Mouse (Mus musculus): ENCODE data around the gene Rgs19.

The Rgs19 gene

DNA sequence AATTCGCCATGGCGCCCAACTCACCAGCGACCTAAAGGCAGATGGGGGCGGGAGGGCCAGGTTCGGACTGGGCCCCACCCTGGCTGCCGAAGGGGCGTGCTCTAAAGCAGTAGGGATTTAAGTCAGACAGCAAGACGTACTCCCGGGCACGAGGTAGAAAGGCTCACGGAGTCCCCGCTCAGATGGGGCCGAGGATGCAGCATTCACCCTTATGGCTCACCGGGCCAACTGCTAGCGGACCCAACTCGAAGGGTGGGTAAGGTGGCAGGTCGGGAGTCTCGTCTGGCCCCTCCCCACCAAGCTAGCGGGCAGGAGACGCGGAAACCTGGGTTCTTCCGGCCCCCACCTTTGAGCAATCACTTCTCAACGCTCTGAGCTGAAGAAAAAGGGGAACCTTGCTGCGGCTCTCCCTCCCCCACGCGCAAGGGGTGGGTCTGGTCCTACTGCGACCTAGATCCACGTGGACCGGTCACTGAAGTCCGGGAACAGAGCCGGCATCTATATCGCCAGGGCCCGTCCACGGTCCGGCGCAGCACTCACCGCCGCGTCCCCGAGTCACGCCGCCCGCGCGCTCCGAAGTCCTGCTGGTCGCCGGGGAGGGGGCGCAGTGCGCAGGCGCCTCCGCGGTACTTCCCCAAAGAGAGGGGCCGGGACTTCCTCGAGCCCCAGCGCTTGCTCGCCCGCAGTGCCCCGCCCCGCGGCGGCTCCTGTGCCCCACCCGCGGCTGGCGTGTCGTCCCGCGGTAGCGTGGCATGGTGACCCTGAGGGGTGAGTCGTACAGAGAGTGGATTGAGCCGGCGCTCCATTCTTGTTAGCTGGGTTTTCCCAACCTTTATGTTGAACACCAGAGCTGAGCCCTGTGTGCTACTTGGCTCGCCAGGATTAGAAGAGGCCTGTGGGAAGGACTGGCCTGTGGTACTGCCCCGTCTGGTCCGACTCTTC, at the start of gene Rgs19:
TSS of gene Rgs19 (minus strand) at position 639 of the 942 bp plus-strand sequence.
- peak; percentile 88 to 89 for DNase-seq (ENCODE audit: low spot score in 2 of 2)

DNA sequence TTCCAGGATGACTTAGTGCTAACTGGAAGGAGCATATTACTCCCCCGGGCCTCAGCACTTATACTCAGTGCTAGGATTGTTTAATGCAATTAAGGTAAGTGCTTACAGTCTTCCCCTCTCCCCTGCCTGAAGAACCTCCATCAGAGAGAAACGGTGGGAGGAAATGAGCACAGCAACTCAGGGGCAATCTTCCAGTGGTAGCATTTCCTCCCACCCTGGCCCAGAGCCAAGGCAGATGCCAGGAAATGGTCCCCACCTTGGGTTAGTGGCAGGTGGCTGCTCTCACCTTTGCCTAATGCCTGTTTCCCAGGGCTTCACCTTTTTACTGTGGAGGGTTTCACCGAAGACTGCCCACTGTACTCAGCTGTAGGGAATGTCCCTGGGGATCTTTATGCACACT, 36.3 kb upstream of the Rgs19 start:
- DNase-seq (ENCODE audit: low spot score in 2 of 2), result no peak

DNA sequence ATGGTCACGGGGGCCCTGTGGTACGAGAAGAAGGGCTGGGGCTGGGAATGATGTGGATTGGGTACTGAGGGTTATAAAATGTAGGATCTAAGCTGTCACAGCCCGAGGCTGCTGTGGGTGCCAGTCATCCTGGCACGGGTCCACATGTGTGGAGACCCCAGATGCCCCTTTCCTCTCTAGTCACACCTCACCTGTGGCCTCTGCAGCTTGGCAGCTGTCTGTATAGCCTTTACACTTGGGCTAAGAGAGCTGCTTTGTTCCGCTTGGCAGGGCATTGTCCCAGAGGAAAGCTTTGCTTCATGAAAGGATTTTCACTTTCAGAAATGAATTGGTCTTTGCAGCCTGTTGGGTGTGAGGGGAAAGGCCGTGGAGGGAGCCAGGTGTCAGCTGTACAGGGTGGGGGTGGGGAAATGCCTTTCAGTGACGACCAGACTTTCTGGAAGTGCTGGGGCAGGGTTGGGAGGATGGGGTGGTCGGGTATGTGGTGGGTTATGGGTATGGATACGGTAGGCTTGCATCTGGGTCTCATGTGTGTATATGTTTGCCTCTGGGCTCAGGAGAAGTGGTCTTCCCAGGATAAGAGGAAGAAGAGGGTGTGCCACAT, 34.0 kb upstream of the Rgs19 start:
- peak in 1 of 2 experiments; percentile 25 for DNase-seq (ENCODE audit: low spot score in 2 of 2)

DNA sequence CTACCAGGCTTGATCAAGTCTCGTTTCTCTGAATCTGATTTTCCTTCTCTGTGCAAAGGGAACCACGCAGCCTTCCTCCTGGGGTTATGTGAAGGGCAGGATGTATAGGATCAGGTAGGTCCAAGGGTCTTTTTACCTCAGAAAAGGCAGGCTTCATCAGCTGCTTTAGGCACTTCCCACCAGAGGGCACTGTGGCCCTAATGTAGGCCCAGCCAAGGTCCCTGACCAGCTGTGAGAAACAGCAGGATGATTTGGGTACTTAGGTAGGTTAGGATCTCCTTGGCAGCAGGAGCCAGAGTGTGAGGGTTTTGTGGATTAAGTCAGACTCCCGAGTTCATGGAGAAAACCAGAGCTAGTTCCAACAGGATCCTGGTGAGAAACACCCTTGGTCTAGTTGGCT, 28.4 kb upstream of the Rgs19 start:
- peak in 1 of 2 experiments; percentile 54 for DNase-seq (ENCODE audit: low spot score in 2 of 2)

DNA sequence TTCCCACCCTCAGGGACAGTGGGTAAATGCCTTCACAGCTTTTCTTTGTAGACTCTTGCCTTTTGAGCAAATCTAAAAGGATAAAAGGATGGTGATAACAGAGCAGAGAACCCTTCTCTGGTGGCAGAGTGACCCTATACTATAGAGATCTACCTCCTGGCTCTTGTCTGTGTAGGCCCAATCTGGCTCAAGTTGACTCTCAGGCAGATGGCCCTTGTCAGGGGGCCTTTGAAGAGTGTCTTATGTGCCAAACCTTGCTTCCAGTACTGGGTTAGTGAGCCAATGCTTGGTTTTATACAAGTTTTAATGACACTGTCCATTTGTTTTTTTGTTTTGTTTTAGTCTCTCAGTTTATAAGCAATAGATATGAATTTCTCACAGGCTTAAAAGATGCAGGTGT, 27.4 kb upstream of the Rgs19 start:
- no peak for DNase-seq (ENCODE audit: low spot score in 2 of 2)

DNA sequence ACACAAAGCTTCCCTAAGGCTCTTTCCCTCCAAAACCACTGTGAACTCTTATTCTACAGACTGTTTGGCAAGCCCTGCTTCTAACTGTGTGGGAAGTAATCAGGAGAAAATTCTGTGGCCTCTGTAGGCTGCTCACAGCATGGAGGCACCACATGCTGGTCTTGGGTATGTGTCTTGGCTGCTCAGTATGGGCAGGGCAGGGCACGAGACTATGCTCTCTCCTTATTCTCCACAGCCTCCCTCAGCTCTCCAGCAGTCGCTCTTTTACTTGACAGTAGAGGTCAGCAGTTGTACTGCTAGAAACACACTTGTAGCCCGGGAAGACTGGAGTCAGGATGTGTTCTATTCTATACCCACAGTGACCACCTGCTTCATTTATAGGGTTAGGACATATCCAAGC, 26.3 kb upstream of the Rgs19 start:
- no peak for DNase-seq (ENCODE audit: low spot score in 2 of 2)

DNA sequence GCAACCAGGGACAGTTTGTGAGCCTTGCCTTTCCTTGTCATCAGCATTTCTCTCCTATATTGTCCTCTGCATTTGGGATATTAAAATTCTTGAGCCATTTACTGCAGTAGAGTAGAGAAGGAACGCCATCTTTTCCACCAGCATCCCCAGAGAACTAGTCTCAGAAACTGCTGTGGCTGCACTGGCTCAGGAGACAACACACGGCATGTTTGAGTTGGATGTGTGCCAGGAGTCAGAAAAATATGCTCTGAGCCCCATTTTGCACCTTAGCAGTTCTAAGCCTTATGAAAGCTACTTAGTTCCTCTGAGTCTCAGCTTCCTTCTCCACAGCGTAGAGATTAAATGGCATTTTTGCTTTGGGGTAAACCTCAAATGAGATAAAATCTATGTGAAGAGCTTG, 23.2 kb upstream of the Rgs19 start:
- DNase-seq (ENCODE audit: low spot score in 2 of 2), result no peak

DNA sequence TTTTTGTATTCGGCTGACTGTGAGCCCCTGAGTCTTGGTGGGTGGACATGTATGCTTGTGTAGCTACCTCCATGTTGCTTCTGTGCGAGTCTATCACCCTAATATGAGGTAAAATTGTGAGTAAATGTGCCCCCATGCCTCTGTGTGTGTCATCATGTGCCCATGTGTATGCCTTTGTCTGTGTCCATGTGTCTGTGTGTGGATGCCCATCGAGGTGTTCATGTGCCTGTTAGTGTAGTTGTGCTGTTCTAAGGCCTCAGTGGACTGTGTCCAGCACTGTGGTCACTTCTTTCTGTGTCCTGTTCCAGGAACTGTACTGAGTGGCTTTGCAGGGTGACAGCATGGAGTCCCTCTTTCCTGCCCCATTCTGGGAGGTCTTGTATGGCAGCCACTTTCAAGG, 21.6 kb upstream of the Rgs19 start:
- DNase-seq (ENCODE audit: low spot score in 2 of 2), result no peak

DNA sequence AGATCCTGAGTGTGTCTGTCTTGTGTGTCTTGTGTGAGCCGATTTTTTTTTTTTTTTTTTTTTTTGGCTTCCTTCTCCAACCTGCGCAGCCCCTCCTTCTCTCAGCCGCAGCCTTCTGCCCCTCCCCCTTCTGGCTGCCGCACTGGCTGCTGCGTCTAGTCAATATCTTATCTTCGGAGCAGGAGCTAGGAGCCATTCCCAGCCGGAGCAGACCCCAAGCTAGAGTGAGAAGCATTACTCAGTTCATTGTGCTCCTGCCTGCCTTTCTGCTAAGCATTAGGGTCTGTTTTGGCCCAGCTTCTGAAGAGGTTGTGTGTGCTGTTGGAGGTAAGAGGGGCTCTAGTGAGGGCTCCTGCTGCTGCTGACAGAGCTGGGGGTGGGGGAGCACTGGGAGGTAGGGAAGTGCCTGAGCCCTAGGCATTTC, 21.1 kb upstream of the Rgs19 start, which contains the start of gene Oprl1:
TSS of gene Oprl1 (plus strand) at position 114 of the 424 bp plus-strand sequence.
- DNase-seq (ENCODE audit: low spot score in 2 of 2), result peak; percentile 86

DNA sequence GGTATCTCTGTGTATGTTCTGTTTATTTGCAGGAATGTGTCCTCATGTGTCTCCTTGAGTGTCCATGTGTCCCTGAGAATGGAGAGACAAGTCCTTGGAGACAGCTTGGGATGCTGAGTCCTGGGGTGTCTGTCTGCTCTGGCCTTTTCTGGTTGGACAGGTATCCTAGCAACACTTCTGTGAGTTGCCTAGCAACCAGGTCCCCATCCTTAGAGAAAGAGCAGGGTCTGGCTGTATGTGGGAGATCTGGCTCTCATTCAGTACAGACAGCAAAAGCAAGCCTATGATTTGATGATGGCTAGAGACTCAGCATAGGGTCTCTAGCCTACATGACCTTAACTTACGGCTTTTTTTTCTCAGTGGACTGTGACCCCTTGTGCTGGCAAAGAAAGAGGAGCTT, 20.0 kb upstream of the Rgs19 start:
- DNase-seq (ENCODE audit: low spot score in 2 of 2), result peak; percentile 67 to 88

DNA sequence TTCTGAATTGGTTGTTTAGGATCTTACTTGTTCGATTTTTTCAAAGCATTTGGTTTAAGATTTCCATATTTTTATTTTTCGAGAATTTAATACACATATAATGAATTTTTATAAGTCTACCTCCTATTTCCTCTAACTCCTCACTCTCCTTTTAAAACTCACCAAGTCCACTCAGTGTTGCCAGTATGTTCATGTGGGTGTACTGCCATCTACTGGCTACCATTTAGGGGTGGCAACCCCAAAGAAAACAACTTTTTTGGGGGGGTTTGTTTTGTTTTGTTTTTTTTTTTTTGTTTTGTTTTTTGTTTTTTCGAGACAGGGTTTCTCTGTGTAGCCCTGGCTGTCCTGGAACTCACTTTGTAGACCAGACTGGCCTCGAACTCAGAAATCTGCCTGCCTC, 12.9 kb upstream of the Rgs19 start:
- no peak for DNase-seq (ENCODE audit: low spot score in 2 of 2)

DNA sequence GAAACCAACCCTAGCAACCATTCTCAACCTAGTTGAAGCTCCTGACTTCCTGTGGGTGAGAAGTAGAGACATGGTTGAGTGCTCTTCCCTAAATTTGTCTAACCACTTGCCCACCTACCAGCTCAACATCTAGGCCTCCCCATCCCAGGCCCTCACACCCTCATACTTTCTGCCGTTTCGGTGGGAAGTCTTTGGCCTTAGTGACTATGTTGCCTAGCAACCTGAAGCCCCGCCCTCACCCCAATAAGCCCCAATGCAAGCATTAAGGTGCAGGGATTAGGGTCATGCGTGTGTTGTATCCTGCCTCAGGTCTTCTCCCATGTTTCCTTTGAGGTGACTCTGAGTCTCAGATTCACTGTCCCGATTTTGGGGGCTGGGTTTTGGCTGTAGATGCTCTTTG, 4.5 kb upstream of the Rgs19 start, which contains the start of gene Lkaaear1:
TSS of gene Lkaaear1 (minus strand) at position 202 of the 400 bp plus-strand sequence.
- no peak for DNase-seq (ENCODE audit: low spot score in 2 of 2)

DNA sequence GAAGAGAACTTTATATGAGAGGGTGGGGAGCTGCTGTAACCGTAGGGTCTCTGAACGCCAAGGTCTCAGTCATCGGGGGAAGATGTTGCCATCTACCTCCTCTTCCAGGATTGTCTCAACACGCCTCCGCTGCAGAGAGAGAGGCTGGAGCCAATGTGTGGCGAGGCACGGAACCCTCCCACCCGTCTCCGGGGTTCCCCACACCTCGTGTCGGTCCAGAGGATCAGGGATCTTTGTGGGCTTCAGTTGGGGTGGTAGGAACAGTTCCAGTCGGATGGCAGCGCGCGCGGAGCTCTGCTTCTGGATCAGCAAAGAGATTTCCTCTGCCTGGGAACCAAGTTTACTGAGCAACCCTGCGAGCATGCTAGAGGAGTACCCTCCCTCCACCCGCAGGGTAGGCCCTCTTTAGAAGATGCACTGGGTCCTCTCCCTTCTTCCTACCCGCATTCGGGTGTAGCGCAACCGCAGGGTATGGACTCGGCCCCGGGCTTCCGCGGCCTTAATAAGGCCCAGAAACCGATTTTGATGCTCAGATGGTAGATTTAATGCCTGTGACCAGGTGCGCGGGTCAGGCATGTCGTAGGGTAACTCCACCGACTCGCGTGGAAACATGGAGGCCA, 3.1 kb upstream of the Rgs19 start:
- DNase-seq (ENCODE audit: low spot score in 2 of 2), result no peak

DNA sequence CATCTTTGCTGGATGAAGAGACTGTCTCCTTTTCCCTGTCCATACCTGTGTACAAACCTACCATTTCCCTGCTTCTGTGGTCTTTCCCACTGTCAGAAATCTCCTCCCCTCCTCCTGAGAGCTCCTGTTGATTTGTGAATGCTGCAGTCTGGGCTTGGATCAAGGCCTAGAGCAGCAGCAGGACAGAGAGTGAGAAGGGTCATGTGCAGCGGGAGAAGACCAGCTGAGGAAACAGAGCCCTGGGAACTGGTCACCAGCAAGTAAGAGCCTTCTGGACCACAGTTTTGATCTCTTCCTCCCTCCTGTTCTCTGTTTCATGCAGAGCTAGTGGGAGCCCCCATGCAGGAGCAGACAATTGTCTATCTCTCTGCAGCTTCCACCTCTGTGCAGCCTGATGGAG, 2.0 kb upstream of the Rgs19 start:
- peak; percentile 13 to 23 for DNase-seq (ENCODE audit: low spot score in 2 of 2)

DNA sequence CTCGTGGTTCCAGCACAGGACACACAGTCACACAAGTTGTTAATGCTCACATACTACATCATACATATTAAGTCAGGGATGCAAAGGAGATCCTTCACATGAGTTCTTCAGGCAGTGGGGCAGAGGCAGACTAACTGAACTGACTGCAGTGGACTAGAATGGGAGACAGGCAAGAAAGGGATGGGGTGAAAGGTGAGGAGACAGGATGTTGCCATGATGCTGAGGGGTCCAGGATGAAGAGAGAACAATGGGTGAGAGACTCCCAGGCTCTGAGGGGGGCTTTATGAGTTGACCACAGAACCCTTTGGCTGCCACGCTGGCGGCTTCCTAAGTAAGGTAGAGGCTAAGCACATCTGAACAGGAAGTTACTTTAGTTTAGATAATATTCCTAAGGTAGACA, 804 bp upstream of the Rgs19 start:
- DNase-seq (ENCODE audit: low spot score in 2 of 2), result peak; percentile 19 to 24

DNA sequence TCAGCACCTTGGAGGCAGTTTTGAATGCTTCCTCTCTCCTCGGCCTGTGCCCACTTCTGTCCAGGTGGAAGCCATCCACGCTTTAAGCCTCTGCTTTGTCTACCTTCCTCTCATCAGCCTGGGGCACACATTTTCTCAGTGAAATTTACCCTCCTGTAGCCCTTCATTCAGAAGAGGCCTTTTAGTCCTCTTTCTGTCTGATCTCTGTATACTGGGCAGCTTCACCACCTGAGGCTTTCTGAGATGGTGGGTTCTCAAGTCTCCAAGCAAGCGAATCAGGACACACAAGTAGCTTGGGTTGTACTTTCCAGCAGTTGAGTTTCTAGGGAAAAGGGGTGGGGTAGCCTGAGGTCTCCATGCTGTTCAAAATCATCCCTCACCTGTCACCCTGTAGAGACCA, 1.5 kb downstream of the Rgs19 start:
- DNase-seq (ENCODE audit: low spot score in 2 of 2), result no peak

DNA sequence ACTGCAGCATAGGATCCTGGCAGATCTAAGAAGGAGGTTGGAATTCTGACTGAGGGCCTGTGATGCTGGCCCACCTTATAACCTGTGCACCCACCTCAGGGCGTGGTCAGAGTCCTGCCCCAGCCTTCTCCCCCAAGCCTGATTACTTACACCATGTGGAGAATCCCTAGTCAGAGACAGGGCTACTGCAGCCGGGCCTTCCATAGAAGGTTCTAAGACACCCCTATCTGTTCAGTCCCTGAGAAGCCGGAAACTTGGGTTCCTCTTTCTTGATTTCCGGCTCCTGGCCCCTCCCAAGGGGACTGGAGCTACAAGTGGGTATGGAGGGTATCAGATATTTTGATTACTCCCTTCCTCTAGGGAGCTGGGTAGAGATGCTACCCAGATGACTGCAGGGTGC, 2.2 kb downstream of the Rgs19 start:
- DNase-seq (ENCODE audit: low spot score in 2 of 2), result peak; percentile 26 to 30

DNA sequence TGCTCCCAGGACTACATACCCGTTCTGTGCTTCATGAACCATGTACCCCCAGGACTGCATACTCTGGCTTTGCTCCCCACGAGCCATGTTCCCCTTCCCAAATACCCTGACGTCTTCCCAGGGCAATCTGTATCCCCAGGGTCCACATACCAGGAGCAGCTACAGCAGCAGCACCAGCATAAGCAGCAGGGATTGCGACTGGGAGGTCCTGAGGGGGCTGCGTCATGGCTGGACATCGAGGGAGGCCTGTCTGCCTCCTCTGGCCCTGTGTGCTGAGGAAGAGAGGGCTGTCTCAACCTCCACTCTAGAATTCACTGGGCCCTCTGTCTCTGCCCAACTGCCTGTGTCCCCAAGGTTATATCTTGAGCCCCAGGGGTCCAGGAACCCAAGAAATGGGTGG, 2.7 kb downstream of the Rgs19 start:
- DNase-seq (ENCODE audit: low spot score in 2 of 2), result no peak

DNA sequence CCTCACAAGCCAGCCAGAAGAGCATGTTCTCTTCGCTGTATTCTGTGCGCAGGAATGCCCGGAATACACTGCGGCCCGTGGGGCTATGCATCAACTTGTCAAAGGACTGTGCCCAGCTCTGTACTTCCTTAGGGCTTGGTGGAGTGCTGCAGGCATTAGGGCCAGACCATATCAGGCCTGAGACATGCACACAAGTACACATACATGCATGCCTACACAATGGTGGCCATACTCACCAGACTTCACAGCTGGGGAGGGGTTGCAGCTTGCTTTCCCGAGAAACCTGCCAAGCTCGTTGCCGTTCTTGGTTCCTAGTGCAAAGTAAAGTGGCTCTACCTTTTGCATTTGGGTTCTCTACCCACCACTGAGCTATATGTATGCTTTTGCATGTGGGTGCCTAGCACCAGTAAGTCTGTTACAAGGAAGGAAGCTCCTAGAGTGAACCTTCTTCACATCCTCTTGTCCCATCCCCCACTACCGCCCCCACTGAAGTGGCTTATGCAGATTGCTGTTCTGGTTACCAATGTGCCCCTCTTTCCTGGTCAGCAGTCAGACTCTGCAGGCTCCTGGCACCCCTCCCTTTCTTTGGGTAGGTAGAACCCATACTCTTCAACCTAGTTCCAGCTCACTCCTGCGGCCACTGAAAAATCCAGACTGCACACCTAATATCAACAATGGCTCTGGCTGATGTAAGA, 4.2 kb downstream of the Rgs19 start:
- DNase-seq (ENCODE audit: low spot score in 2 of 2), result peak in 1 of 2 experiments; percentile 54

DNA sequence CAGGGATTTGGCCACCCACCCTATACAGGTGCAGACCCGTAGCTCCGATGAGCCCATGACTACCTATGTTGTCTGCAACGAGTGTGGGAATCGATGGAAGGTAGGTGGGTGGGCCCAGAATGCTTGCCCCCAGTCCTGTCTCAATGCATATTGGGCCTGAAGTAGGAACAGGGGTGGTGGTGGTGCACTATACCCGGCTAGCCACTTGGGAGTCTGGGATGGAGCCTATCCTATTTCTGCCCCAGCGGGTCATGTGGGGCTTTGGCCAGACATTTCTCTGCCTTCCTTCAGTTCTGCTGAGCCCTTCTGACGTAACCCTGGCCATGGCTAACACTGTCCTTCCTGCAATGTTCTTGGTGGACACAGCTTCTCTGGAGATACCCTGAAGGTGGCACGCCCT, 6.2 kb downstream of the Rgs19 start:
- no peak for DNase-seq (ENCODE audit: low spot score in 2 of 2)

DNA sequence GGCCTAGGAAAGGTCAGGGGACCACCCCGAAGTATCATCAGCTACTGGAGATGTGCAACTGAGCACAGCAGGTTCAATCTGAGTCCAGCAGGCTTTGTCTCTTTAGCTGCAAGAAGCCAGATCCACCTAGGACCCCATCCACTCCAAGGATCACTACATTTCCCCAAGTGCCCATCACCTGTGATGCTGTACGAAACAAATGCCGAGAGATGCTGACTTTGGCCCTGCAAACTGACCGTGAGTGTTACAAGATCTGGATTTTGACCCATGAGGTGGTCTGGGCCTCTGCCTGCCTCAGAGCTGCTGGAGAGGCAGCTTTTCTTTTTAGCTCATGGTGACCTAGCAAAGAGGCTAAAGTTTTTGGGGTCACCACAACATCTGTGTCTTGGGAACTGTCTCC, 8.1 kb downstream of the Rgs19 start:
- DNase-seq (ENCODE audit: low spot score in 2 of 2), result no peak

DNA sequence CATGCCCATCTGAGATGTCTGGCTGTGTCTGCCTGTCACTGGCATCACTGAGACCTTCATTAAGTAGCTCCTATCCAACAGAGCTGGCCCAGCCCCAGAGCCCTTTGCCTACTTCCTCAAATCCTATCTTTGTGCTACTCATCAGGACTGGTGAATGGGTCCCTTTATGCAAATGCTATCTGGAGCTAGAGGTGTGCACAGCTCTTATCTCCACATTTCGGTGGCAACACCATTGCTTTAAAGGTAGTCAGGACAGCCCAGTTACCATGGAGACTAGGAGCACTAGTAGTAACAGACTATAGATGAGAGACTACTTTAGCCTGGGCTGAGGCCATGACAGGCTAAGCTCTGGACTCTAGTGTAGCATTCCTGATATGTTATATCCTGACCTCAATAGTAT, 9.1 kb downstream of the Rgs19 start:
- no peak for DNase-seq (ENCODE audit: low spot score in 2 of 2)
